Mouse (Mus musculus) left cerebral cortex, adult 6 months (tissue): Measurements from ENCODE around the gene Ppp1ca. TPM values are rescaled to one million over a fixed set of nuclear protein-coding genes. Genes with fewer than 3 reads are reported as not detected.

Experiments
- long read RNA-seq, 2 experiments: library from polyadenylated mRNA; unstranded; transcript quantifications; one replicate each; pipeline ENCODE4 v2.0.0; 2019 to 2020
- polyA plus RNA-seq: library from polyadenylated mRNA; unstranded; fragments of <200 nt; fragmentation: Nextera tagmentation; gene quantifications from 2 replicates; pipeline ENCODE4 v1.2.3, GENCODE M21; 2021

The Ppp1ca gene
- polyA plus RNA-seq: 387 and 460 TPM in 2 replicates
- long read RNA-seq, experiment 1, transcript Ppp1ca-201 (7 exons, 1,473 nt): major isoform, 1,703 of 1,792 reads
- long read RNA-seq, experiment 1, transcript Ppp1ca-204 (7 exons, 1,318 nt): minor isoform, 13 of 1,792 reads
- long read RNA-seq, experiment 1, partial matches to known transcripts: 22 of 1,792 reads
- long read RNA-seq, experiment 1, other reads (novel, unspliced or antisense): 51 of 1,792 reads
- long read RNA-seq, experiment 2, transcript Ppp1ca-204 (7 exons, 1,318 nt): minor isoform, 6 of 567 reads
- long read RNA-seq, experiment 2, transcript Ppp1ca-201 (7 exons, 1,473 nt): major isoform, 471 of 567 reads
- long read RNA-seq, experiment 2, transcript Ppp1ca-205 (4 exons, 613 nt): minor isoform, 8 of 567 reads
- long read RNA-seq, experiment 2, partial matches to known transcripts: 64 of 567 reads
- long read RNA-seq, experiment 2, other reads (novel, unspliced or antisense): 18 of 567 reads

GRCm38 (mm10) chr19:4191528-4192250 lies at the start of gene Ppp1ca:
Gene Ppp1ca (plus strand): TSS chr19:4192065.

GRCm38 (mm10) chr19:4143759-4144268 lies 48.1 kb upstream of the Ppp1ca start, which contains the start of gene Cabp4:
Gene Cabp4 (minus strand): TSS chr19:4144033.

GRCm38 (mm10) chr19:4148491-4148806 lies 43.4 kb upstream of the Ppp1ca start, which contains the start of gene Coro1b:
Gene Coro1b (plus strand): TSS chr19:4148619.

DNA sequence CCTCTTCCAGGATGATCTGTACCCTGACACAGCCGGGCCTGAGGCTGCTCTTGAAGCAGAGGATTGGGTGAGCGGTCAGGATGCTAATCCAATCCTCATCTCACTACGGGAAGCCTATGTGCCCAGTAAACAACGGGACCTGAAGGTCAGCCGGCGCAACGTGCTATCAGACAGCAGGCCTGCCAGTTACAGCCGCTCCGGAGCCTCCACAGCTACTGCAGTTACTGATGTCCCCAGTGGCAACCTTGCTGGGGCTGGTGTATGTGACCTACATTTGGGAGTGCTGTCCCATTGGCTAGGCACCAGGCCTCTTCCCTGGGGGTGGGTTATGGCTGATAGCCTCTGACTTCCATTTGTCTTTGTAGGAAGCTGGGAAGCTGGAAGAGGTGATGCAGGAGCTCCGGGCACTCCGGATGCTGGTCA lies 38.6 kb upstream of the Ppp1ca start, which contains the start of gene Ptprcap:
Gene Ptprcap, plus strand, starts transcription at position 373 of the 423 bp plus-strand sequence.

GRCm38 (mm10) chr19:4162646-4163542 lies 29.0 kb upstream of the Ppp1ca start, which contains the start of gene Rps6kb2:
Gene Rps6kb2 (minus strand): TSS chr19:4163354.

GRCm38 (mm10) chr19:4175368-4175947 lies 16.4 kb upstream of the Ppp1ca start, which contains the start of gene Carns1:
Gene Carns1 (minus strand): TSS chr19:4175479.

DNA sequence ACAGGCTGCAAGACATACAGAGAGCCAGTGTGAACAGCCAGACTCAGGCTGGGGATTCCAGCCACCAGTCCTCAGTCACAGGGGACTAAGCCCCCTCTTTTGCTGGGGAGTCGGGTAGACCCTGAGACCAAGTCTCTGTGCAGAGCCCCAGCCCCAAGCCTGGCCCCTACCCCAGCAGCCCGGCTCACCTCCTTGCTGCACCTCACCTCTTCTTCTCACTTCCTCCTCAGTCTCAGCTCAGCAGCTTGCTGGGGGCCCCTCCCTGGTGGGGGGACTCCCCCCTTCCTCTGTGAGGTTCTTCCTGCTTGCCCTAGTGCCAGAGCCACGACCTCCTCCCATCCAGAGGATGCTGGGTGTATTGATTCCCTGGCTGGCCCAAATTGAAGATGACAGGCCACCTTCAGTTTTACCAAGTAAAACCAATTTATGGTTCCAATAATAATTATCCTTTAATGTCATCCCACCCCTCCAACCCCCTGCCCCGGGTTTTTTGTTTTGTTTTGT lies 982 bp upstream of the Ppp1ca start, which contains the start of gene Tbc1d10c:
Gene Tbc1d10c, minus strand, starts transcription at position 454 of the 504 bp plus-strand sequence.

DNA sequence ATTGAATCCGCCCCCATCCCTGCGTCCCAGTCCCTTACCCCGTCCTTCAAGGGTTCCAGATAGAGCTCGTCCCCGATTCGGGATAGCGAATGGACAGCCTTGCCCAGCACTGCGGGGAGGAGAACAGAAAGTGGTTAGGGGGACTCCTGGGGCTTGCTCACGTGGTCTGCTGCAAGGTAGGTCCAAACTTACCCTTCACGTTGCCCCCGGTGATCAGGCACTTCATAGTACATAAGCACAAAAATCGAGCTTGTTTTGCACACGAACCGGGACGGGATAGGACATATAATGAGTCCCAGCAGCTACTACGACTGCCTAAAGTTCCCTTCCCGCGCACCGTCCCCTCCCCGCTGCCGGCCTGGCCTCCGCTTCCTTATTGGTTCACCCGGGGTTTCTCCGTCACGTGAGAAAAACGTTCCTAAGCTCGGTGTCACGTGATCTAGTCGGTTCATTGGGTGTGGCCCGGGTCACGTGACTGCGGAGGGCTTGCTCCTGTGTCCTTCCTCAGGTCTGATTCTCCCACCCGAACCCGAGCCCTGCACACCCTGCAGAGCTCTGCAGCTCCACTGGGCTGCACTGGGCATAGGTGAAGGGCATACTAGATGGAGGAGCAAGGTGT lies 9.5 kb downstream of the Ppp1ca start, which contains the start of gene Rad9a:
Gene Rad9a, minus strand, starts transcription at position 372 of the 619 bp plus-strand sequence.

GRCm38 (mm10) chr19:4214071-4214770 lies 22.4 kb downstream of the Ppp1ca start, which contains the start of the genes Clcf1 and AC109138.7:
Gene Clcf1 (plus strand): TSS chr19:4214238.
Gene AC109138.7 (plus strand): TSS chr19:4214357.

DNA sequence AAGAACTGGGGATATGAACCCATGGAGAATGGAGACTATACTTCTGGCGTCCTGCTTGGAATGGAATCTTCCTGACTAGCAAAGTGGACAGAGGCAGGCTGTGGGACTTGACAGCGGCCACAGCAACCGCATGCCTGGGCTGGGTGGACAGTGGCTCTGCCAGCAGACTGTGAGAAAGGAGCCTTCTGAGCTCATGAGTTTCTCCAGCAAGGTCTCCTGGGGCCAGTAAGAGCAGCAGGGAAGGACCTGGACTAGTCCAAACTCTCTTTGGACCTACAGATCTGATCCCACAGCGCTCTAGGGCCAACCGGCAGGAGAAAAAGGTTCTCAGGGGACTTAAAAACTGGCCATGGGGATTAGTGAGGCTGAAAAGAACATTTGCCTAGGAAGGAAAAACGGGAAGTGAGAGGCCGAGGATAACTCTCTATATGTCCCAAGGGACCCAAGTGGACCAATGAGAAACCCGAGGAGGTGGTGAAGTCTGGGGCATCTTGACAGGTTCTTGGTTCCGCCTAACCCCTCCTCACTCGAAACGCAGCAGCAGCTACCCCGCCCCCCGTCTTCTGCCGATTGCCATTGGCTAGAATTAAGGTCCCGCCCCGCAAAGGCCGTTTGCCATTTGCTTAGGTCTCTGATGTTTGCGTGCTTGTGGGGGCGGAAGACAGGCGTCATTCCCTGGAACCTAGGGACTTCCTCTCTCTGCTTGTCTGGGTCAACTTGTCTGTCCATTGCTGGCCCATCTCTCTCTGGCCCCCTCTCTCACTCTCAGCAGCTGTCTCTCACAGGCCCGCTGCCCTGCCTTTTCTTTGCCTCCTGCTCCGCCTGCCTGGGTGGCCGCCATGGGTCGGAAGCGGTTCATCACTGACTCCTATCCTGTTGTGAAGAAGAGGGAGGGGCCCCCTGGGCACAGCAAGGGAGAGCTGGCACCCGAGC lies 39.7 kb downstream of the Ppp1ca start, which contains the start of gene Pold4:
Gene Pold4, plus strand, starts transcription at position 647 of the 933 bp plus-strand sequence.

Other genes starting within 250 kb of the Ppp1ca start
- gene Aldh3b3, start 233.4 kb upstream of the Ppp1ca start, polyA plus RNA-seq: 0.13 TPM in 1 of 2 replicates, not detected in the other
- 2.0 and 2.7 TPM in 2 replicates for gene Aldh3b2, start 219.7 kb upstream of the Ppp1ca start, polyA plus RNA-seq
- gene Acy3, start 205.5 kb upstream of the Ppp1ca start, polyA plus RNA-seq: 3.2 and 3.9 TPM in 2 replicates
- gene Tbx10, start 199.3 kb upstream of the Ppp1ca start, polyA plus RNA-seq: not detected in 2 replicates
- gene Nudt8, start 191.5 kb upstream of the Ppp1ca start, polyA plus RNA-seq: 21.4 and 23.0 TPM in 2 replicates
- 0.13 and 0.21 TPM in 2 replicates for gene Gm49405, start 191.4 kb upstream of the Ppp1ca start, polyA plus RNA-seq
- 2.1 and 3.3 TPM in 2 replicates for gene Doc2g, start 188.8 kb upstream of the Ppp1ca start, polyA plus RNA-seq
- 400 and 516 TPM in 2 replicates for gene Ndufv1, start 179.3 kb upstream of the Ppp1ca start, polyA plus RNA-seq
- gene Gstp1, start 154.1 kb upstream of the Ppp1ca start, polyA plus RNA-seq: 1,005 and 1,067 TPM in 2 replicates
- gene Gstp2, start 146.0 kb upstream of the Ppp1ca start, polyA plus RNA-seq: 2.2 and 7.2 TPM in 2 replicates
- not detected in 2 replicates for gene Gstp3, start 132.5 kb upstream of the Ppp1ca start, polyA plus RNA-seq
- gene Cabp2, start 110.5 kb upstream of the Ppp1ca start, polyA plus RNA-seq: not detected in 2 replicates
- gene Cdk2ap2, start 94.9 kb upstream of the Ppp1ca start, polyA plus RNA-seq: 52.6 and 68.9 TPM in 2 replicates
- 53.9 and 65.8 TPM in 2 replicates for gene Pitpnm1, start 92.1 kb upstream of the Ppp1ca start, polyA plus RNA-seq
- gene Aip, start 66.2 kb upstream of the Ppp1ca start, polyA plus RNA-seq: 168 and 240 TPM in 2 replicates
- gene Gpr152, start 52.3 kb upstream of the Ppp1ca start, polyA plus RNA-seq: not detected in 2 replicates
- gene Cabp4, start 48.0 kb upstream of the Ppp1ca start, polyA plus RNA-seq: 0.06 and 0.11 TPM in 2 replicates
- 87.0 and 103 TPM in 2 replicates for gene Coro1b, start 43.4 kb upstream of the Ppp1ca start, polyA plus RNA-seq
- 0.72 and 1.4 TPM in 2 replicates for gene Ptprcap, start 38.5 kb upstream of the Ppp1ca start, polyA plus RNA-seq
- 11.8 and 16.7 TPM in 2 replicates for gene Rps6kb2, start 28.7 kb upstream of the Ppp1ca start, polyA plus RNA-seq
- gene Carns1, start 16.6 kb upstream of the Ppp1ca start, polyA plus RNA-seq: 4.2 and 4.3 TPM in 2 replicates
- gene Tbc1d10c, start 781 bp upstream of the Ppp1ca start, polyA plus RNA-seq: 0.51 and 0.69 TPM in 2 replicates
- 6.8 and 7.0 TPM in 2 replicates for gene Rad9a, start 9.6 kb downstream of the Ppp1ca start, polyA plus RNA-seq
- gene Clcf1, start 22.2 kb downstream of the Ppp1ca start, polyA plus RNA-seq: 0.19 and 0.76 TPM in 2 replicates
- not detected in 2 replicates for gene AC109138.7, start 22.3 kb downstream of the Ppp1ca start, polyA plus RNA-seq
- 31.3 and 44.7 TPM in 2 replicates for gene Pold4, start 39.8 kb downstream of the Ppp1ca start, polyA plus RNA-seq
- gene Ssh3, start 77.1 kb downstream of the Ppp1ca start, polyA plus RNA-seq: 5.3 and 7.5 TPM in 2 replicates
- gene Ankrd13d, start 91.1 kb downstream of the Ppp1ca start, polyA plus RNA-seq: 54.6 and 59.2 TPM in 2 replicates
- gene Grk2, start 114.2 kb downstream of the Ppp1ca start, polyA plus RNA-seq: 62.5 and 70.5 TPM in 2 replicates
- 8.5 and 13.1 TPM in 2 replicates for gene Kdm2a, start 206.2 kb downstream of the Ppp1ca start, polyA plus RNA-seq
- 0.95 and 1.1 TPM in 2 replicates for gene Rhod, start 247.4 kb downstream of the Ppp1ca start, polyA plus RNA-seq